Mouse (Mus musculus) heart, adult 2 months (tissue): ENCODE data around the gene Lst1.

Experiments used
- CTCF ChIP-seq: fragments of 200-600 bp; IDR thresholded peaks from 2 replicates; pipeline ENCODE4 v1.8.1; 2022; ENCODE audit warnings: antibody characterized with exemption, mild to moderate bottlenecking, moderate library complexity
- POLR2A ChIP-seq: fragments of 200-500 bp; IDR thresholded peaks from 2 replicates; pipeline ENCODE4 v1.6.1; 2011; ENCODE audit warnings: mild to moderate bottlenecking, low read depth, low read length, control low read depth; ENCODE audit not compliant: insufficient read depth

- peak; percentile 86 for TF ChIP-seq CTCF
- no peak for TF ChIP-seq POLR2A
These were observed 19.6 kb downstream of the Lst1 start for GRCm38 (mm10) chr17:35168541-35169207.
